Mouse (Mus musculus) heart, postnatal 36 days (tissue): ENCODE measurements around the gene Micu1. TPM values are rescaled to one million over a fixed set of nuclear protein-coding genes. Genes with fewer than 3 reads are reported as not detected.

ENCODE experiments used
- DNase-seq, 2 experiments: peaks; one replicate each; pipeline ENCODE4 v3.0.0; 2021 to 2022
- intact Hi-C: fragments of 180-260 bp; cut with DNase I; formaldehyde crosslinking; loops from one replicate; pipeline ENCODE4 v1.15.1; 2025
- total RNA-seq, 2 experiments: library from RNA; stranded (reverse); gene quantifications; 2 replicates each; pipeline ENCODE4 v1.2.3; 2021

The Micu1 gene
- total RNA-seq, 2 experiments from 2014 or later = 20.3 to 23.3 TPM

DNA sequence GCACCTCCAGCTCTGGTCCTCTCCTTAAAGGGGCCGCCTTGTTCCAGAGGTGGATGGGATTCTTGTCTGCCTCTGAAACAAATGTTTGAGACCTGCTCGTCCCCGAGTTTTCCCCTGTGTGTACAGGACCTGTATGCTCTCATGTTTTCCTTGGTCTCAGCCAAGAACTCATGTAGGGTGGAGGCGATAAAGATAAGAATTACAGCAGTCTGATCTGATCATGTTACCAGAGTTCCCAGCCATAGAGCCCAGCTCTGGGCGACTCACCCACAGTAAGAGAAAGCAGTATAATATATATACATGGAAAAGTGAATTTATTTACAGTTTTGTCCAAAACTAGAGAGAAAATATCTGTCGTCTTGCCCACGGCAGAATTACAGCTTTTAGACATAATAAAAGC lies 17.7 kb downstream of the Micu1 start:
- intact Hi-C loops = loop anchor here (10.0 kb wide), 1 partner anchor 495 kb away; the partner anchor contains the start of genes Sept10 and Sowahc
- DNase-seq = no peak

DNA sequence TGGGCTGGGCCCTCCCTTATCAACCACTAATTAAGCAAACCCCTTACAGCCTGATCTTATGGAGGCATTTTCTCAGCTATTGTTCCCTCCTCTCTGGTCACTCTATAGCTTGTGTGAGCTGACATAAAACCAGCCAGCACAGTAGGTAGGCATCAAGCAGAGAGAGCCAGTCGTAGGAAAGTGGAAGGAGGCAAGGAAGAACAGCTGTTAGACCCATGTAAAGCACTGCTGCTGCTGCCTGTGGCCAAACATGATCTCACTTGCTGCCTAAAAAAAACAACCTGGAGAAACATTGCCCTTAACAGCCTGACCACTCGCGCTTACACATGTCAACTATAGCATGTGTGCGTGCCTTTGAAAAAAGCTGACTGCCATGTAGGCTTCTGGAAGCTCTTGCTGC lies 19.3 kb downstream of the Micu1 start:
- intact Hi-C loops = loop anchor here (10.0 kb wide), 1 partner anchor 497 kb away; the partner anchor contains the start of genes Sept10 and Sowahc
- DNase-seq = no peak

DNA sequence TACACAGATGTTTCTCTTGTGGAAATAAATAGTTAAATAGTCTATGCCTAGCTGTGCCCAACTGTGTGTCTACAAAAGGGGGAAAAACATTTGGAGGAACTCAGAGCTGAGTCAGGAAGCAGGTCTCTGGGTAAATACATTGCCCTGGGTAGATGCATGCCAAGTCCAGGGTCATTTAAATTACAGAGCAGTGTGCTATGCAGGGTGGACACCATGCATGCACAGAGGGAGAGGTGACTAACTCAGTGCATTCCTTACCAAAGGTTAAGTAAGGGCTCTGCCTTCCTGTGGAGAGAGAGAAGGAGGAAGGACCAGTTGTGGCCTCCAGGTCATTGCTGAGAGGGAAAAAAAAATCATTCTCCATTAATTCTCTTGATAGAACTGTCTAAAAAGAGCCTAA lies 22.4 kb downstream of the Micu1 start:
- DNase-seq = no peak
- intact Hi-C loops = loop anchor here (10.0 kb wide), 1 partner anchor 500 kb away; the partner anchor contains the start of genes Sept10 and Sowahc

DNA sequence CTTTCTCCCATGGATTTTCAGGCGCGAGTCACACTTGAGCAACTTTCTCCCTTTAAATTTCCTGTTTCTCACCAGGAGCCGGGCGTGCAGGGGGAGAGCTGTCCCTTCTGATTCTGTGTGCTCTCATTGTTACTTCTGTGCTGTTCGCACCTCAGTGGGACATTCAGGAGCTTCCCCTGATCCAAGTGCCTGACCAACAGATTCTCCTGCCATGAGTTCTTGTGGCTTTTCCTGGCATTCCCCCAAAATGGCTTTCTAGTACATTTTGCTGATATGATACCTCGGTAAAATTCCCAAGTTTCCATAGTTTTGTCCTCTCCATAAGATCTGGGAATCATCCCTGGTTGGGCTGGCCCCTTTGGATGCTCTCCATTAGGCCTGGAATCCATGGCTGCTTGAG lies 25.0 kb downstream of the Micu1 start:
- no peak for DNase-seq
- intact Hi-C loops = loop anchor here (10.0 kb wide), 1 partner anchor 502 kb away; the partner anchor contains the start of genes Sept10 and Sowahc

DNA sequence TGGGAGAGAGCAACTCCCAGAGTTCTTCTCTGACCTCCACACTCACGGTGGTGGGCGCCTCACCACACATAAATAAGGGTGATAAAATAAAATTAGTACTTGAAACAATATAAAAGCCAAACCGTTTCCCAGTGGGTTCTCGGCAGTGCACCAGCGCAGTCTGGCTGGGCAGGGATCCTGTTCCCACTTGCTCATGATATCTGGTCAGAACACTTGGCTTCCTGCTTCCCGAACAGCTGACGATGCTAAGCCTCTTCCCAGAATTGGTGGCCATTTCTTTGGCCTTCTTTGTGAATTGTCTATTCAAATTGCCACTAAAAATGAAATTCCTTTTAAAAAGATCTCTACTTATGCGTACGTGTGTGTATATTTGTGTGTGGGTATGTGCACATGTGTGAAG lies 27.0 kb downstream of the Micu1 start:
- DNase-seq = peak in 1 of 2 experiments; percentile 28
- intact Hi-C loops = loop anchor here (10.0 kb wide), 1 partner anchor 504 kb away; the partner anchor contains the start of genes Sept10 and Sowahc

DNA sequence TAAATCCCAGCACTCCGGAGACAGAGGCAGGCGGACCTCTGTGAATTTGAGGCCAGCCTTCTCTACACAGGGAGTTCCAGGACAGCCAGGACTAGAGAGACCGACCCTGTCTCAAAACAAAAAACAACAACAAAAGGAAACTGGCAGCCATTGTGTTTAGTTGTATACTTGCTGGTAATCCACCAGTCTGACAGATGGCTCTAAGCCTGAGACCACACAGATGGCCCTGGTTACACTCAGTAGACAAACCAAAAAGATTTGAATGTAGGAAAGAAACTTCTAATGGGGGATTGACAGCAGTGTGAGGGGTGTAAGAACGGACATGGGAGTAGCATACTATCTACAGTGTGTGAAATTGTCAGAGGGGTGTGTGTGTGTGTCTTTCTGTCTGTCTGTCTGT lies 27.6 kb downstream of the Micu1 start:
- no peak for DNase-seq

DNA sequence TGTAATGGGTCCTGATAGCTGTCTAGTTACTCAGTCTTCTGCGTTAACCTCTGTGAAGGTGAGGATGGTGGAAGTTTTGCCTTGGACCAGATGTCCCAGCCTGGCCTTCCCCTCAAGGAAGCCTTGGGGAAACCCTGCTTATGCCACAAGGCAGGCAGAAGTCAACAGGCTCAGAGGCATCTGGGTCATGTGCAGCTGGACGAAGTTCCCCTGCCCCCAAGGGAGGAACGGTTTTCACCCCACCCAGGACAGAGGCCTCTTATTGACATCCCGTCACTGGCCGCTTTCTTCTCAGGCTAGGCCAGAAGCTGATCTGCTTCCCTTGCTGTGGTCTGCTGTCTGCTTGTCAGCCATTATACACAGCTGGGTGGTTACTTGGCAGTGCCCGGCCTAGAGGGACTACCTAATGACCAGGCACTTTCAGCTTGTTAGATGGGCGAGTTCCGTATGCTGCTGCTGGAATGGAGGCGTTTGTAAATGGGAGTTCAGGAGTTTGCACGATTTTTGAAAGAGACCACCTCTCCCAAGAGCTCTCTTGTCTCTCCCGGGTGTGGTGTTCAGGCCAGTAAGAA lies 33.8 kb downstream of the Micu1 start:
- no peak for DNase-seq
- intact Hi-C loops = no loop called here

More for the DNA sequence above, 27.6 kb downstream of the Micu1 start:
- intact Hi-C loops = loop anchor here (10.0 kb wide), 1 partner anchor 505 kb away; the partner anchor contains the start of genes Sept10 and Sowahc

DNA sequence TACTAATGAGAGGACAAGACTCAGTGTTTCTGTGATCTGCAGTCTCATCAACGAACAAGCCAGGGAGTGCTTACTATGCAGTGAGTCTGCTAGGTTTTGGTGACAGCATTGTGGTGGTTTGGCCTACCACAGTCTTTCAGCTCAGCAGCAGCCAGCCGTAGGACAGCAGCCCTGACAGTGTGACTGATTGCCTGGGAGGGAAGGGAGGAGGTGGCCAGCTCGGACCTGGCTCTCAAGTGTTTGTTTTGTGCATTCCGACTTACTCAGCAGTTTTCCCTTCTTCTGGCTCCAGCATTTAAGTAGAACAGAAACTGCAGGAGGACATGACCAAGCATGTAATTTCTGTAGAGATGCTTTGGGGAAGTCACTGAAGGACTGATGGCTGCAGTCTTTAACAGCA lies 39.2 kb downstream of the Micu1 start:
- intact Hi-C loops = no loop called here
- no peak for DNase-seq

DNA sequence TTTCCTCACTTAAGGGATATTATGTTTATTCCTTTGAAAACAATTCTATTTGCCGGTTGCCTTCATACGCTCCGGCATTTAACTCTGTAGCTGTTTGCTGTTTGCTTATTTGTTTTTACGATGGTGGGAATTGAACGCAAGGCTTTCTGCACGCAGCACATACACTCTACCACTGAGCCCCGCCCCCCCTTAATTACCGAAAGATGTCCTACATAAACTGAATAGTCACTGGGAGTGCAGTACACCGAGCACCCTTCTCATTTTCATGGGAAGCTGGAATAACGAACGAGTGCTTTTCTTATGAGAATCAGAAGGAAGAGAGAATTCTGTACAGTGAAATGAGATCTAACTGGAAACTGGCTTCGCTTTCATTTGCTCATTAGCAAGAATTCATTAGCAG lies 41.1 kb downstream of the Micu1 start:
- intact Hi-C loops = no loop called here
- DNase-seq = no peak

DNA sequence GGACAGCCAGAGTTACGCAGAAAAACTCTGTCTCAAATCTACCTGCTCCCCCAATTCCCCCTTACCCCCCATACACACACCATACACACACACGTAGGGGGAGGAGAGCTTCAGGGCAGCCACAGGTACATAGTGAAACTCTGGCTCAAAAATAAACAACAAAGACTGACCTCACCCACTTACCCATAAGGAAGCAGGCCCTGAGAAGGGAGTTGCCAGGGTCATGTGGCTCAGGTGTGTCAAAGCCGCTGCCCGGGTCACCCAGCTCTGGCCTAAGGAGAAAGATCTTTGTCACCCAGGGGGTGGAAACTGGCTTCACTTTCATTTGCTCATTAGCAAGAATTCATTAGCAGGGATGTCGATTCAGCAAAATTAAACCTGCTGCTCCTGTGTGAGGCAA lies 41.7 kb downstream of the Micu1 start:
- DNase-seq = no peak
- intact Hi-C loops = no loop called here

DNA sequence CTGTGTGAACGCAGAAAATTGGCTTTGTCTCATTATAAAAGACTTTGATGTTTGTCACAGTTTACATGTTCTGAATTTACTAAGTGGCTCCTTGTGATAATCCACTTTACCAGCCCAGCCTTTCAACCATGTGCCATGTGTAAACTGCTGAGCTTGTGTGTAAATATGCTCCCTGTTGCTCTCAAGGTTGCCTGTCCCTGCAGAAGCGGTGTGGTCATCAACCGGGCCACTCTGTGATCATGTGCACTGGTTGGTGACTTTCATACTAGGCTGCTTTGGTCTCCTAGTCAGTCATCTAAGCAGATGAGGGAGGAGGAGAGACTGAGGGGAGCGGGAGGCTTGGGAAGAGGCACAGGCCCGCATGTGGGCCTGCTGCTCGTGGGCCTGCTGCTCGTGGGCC lies 45.1 kb downstream of the Micu1 start:
- DNase-seq = no peak
- intact Hi-C loops = no loop called here

DNA sequence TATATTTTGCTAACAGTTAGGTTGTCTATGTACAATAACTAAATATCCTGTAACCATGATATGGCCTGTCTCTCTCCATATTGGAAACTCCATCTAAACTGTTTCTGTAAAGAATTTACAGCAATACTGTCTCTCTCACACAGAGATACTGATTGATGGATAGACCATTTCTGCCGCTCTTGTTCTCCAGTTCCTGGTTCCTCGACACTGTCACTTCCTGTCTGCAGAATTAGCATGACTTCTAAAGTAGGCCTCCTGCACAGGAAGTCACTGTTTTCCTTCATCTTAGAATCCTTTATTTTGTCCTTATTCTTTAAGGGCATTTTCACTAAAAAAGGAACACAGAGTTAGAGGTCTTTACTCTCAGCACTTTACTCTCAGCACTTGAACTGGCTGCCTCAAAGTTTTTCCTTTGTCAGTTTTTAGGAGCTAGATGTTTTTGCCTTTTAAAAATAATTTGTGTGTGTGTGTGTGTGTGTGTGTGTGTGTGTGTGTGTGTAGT lies 46.5 kb downstream of the Micu1 start:
- intact Hi-C loops = no loop called here
- no peak for DNase-seq

DNA sequence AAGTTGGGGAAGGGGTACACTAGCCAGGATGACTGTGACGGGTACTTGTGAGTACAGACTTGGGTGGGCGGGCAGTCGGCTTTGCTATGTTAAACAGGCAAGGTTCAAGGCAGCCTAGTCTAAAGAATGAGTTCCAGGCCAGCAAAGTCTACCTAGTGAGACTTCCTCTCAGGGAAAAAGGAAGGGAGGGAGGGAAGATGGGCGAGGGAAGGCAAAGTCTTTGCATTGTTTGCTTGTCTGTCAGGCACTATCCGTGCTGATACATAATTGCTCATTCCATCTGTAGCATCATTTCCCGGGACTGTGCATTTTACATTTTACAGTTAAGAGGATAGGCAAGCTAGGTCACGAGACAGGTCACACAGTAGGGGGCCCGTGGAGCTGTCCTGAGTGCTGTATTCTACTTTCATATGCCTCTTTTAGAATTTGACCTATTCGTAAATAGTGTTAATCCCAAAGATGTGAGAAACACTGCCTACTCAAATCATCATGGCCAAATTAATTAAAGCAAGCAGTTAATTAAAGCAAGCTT lies 51.3 kb downstream of the Micu1 start:
- intact Hi-C loops = no loop called here
- no peak for DNase-seq

DNA sequence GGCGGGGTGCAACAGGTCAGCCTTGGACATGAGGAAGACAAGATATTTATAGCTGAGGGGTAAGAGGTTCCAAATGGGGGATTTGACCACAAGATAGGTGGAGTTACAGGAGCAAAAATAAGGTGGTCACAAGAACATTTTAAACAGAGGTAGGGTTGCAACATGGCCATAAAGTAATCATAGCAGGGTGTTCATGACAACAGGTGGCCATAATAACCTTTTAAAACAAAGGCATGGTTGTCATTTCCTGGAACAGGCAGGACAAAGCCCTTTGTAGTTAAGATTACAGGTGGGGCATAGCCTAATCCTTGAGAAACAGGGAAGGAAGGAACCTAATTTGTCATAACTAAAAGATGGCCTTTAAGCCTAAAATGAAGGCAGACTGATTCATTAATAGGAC lies 51.8 kb downstream of the Micu1 start:
- intact Hi-C loops = no loop called here
- DNase-seq = no peak

DNA sequence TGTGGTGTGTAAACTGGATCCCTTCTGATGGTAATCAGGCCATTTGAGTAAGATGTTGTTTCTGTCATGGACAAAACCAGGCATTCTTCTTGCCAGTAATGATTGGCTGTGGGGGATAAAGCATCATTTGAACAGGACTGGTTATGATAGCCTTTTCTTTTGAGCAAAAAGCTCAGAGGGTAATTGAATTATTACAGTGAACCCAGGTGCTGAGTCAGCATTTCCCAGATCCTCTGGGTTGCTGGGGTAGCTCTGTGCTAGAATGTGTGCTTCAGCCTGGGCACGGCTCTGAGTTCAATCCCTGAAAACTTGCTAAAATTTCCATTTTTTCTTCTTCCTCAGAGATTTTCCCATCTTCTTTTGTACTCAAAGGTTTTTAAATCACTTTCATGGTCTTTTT lies 52.6 kb downstream of the Micu1 start:
- intact Hi-C loops = no loop called here
- no peak for DNase-seq

DNA sequence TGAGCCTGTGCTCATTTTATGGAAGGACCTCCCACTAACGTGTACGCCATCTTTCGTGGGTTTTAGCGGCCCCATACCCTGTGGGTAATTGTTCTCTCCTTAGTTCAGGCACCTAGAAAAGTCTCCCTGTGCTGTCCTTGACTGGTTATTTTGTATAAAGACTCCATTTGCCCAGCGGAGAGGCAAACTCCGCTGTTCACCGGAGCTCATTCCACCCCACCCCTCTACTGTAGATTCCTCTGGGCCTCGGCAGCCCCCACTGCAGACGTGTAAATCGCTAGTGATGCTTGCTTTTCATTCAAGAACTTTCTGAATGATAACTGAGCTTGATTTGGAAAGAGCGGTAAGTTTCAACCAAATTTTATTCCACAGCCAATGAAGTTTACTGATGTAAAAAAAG lies 53.4 kb downstream of the Micu1 start:
- intact Hi-C loops = no loop called here
- DNase-seq = no peak

DNA sequence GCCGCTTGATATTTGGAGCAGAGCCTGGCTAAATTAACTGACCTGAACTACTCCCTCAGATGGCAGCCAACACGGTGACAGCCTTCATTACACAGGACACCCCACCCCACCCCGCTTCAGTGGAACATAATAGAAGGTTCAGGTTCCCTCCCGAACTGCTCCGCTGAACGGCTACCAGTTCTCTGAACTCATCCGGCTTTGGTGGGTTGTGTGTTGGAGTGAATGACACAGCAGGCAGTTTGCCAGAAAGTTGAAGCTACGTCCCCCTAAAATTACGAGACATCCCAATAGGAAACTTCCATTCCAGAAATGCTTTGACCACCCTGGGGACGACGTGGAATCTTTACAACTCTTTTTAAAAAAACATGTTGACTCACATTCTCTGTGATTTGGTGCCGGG lies 53.8 kb downstream of the Micu1 start:
- DNase-seq = peak in 1 of 2 experiments; percentile 5
- intact Hi-C loops = no loop called here

DNA sequence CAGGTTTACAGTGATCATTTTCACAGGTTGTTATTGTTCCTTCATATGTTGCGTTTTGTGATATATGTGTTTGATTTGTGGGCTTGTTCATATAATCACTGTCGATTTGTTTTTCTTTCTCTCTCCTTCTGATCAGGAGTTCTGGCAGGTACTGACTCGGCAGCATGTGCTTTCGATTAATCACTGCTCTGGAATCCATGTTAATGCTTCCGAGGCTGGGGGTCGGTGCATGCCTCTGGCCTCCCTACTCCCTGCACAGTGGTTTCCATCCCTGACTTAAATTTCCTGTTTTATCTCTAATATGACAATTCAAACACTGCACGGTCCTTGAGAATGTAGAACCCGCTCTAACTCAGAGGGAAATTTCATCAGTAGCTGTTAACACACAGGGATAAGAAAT lies 54.3 kb downstream of the Micu1 start:
- DNase-seq = no peak
- intact Hi-C loops = no loop called here

DNA sequence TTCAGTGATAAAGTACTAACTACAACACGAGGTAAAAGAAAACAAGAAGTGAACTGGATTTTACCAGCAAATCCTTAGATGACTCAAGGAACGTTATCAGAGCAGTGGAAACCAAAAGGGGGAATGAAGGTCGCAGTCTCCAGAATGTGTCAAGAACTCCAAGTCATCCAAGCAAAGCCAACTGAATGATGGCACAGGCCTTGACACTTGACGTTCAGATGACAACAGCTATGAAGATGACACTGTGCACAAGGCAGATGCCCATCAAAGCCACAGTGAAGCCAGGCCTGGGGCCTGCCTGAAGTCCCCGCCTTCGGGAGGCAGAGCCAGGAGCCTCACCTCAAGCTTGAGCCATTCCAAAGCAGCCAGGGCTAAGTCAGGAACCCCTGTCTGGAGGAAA lies 62.5 kb downstream of the Micu1 start:
- intact Hi-C loops = no loop called here

DNA sequence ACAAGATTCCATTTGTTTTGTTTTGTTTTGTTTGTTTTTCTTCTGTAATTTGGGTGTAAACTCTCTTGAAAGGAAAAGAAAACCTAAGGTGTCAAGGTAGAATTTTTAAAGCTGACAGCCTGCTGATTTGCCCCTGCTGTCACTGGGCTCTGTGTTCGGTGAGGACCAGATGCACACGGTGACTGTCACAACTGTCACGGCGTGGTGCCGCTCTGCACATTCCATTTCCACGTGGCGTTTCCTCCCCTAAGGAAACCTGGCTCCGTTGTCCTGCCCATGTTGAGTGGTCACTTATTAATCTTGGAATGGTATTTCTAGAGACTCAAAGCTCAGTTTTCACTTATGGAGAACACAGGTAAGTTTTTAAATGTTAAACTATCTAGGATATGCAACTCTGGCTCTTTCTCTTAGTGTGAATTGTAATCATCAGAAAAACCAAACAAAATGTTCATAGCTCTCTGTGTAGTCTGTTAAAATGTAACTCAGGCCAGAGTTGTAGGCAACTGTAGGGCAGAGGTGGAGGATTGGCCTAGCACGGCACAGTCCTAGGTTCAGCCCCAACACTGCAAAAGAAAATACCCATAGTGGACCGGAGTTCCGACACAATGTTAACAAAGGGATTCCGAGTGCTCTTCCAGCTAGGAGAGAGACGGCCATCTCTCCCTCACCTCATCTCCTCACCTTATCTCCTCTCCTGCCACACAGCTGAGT lies 66.2 kb downstream of the Micu1 start:
- intact Hi-C loops = no loop called here
- no peak for DNase-seq

More for the DNA sequence above, 62.5 kb downstream of the Micu1 start:
- no peak for DNase-seq

DNA sequence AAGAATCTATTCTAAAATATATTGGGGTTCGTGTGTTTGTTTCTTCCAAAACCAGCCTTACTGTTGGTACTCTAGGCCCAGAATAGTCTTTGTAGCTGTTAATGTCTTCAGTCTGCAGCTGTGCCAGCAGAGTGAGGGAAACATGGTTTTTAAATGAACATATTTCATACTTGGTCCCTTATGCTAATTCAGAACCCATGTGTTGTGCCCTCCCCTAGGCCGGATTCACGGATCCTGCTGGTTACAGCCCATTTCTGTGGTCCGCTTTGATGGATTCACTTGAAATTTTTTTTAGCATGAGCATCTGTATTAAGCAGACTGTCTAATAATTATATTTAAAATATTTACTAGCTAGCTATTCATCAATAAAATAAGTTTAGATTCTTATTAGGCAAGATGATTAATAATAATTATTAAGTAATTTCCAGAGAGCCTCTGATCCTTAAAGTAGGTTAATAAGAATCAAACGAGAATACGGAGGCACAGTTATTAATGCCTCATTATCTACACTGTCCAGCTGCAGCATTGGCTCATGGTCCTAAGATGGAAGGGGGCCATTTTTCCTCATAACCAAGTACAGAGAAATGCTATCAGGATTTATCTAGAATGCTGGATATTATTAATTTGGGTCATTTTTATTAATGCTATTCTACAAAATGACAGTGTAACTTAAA lies 69.2 kb downstream of the Micu1 start:
- DNase-seq = no peak
- intact Hi-C loops = no loop called here
